Mouse (Mus musculus) c-Kit-negative CD71-positive TER-119-positive erythroid progenitor cells, embryonic 14.5 days (primary cell): Measurements from ENCODE around the gene Ntm.

Experiments used
- DNase-seq: peaks from one replicate; pipeline ENCODE4 v3.0.0-alpha.2; 2013; ENCODE audit warnings: low read depth, low spot score

Ntm gene

GRCm38 (mm10) chr9:29884062-29884461, 78.9 kb downstream of the Ntm start:
- DNase-seq: no peak

DNA sequence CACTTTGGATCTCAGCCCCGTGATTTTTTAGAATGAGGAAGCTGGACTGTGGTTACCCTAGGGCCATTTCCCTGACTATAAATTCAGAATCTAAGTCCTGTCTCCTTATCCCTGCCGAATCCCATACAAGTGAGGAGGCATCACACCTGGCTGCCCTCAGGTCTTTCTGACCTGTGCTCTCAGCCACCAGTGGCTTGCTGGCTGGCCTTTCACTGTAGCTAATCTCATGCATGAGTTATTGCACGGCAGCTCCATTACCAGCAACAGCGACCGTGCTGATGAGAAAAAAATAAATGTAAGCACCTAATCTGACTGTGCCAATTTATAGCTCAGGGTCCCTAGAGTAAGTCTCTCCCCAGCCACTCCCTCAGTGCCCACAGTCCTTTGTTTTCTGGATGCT, 81.3 kb downstream of the Ntm start:
- DNase-seq: no peak

GRCm38 (mm10) chr9:29877583-29877982, 85.4 kb downstream of the Ntm start:
- no peak for DNase-seq

- DNase-seq: no peak
Measured at GRCm38 (mm10) chr9:29867746-29868145, 95.2 kb downstream of the Ntm start.

DNA sequence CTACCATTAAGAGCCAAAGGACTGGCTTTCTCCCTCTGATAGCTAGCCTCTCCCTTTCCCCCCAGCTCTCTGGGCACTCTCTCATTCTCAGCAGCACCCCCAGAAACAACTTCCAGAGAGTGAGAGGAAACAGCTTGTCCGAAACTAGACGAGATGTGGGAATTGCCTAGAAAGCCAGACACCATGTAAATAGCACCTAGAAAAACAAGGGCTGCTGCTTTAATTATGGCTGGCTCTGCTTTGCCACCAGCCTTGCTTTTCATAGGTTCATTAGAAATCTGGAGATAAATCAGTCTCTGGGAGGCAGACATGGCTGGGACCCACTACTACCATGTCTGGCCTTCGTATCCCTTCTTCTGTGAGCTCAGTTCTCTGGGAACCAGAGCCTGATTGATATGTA, 96.1 kb downstream of the Ntm start:
- DNase-seq: no peak

- no peak for DNase-seq
Measured at GRCm38 (mm10) chr9:29866101-29866500, 96.8 kb downstream of the Ntm start.

- no peak for DNase-seq
Measured at GRCm38 (mm10) chr9:29865502-29865901, 97.4 kb downstream of the Ntm start.

DNA sequence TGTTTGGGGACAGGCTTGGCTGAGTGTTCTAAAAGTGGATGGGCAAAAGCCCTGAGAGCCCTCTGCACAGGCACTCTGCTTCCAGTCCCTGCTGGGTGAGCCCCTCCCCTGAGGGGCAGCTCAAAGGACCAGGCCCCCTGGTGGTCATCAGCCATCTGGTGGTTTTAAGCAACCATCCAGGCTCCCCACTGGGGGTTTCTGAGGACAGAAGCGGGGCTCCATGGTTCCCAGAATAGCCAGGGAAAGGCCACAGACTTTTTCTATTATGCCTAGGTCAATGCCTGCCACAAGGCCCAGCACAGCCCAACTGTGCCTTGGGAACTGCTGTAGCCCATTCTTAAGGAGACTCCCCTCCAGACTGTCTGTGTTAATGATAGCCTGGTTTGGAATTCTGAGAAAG, 98.1 kb downstream of the Ntm start:
- no peak for DNase-seq

DNA sequence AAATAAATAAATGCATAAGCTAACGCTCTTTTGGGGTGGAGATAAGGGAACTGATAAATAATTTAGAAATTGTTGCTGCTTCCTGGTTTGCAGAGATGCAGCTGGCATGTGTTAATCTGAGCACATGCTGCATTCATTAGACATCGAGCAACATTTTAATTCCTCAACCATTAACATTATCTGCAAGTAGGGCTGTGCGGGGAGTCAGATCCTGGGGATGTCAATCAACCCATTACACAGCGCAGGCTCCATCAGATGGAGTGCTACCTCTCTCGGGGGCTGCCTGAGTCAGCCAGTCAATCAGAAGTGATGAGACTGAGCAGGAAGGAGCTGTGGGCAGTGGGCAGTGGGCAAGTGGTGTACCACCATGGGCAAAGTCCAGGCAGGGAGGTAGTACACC, 100.5 kb downstream of the Ntm start:
- DNase-seq: no peak

DNA sequence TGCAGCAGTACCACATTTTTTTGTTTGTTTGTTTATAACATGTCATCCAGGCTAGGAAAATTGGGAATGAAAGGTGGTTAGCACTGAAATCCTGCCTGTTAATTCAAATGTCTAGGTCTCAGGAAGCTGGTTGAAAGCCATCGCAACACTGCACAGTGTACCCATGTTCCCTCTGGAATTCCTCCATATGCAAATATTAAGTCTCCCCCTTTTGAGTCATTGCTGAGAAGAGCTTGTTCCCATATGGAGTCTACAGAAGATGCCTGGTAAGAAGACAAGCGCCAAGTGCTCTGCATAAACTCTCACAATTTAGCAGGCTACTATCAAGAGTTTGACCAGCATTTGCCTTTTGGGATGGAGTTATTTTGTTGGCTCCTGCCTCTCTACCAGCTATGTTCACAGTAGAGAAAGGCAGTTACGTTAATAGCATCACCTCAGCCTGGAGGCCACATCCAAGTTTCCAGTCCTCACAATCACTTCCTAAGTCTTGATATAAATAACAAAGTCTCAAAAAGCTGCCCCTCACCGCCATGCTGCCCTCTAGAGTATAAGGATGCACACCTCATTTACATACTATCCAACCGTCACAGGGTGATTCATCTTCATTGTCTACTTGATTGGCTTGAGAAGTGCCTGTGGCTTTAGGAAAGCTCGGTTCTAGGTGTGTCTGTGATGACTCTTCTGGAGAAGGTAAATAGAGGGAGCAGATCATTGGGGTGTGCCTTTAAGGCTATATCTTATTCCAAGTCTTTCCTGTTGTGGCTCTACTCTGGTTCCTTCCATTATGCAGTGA, 103.5 kb downstream of the Ntm start:
- no peak for DNase-seq

GRCm38 (mm10) chr9:29848735-29849455, 114.0 kb downstream of the Ntm start:
- DNase-seq: no peak

GRCm38 (mm10) chr9:29837344-29837743, 125.6 kb downstream of the Ntm start:
- DNase-seq: no peak

- no peak for DNase-seq
Measured at GRCm38 (mm10) chr9:29834911-29835310, 128.0 kb downstream of the Ntm start.

GRCm38 (mm10) chr9:29833781-29834180, 129.2 kb downstream of the Ntm start:
- DNase-seq: no peak

- DNase-seq: no peak
Measured at GRCm38 (mm10) chr9:29827240-29827660, 135.7 kb downstream of the Ntm start.

GRCm38 (mm10) chr9:29825236-29825635, 137.7 kb downstream of the Ntm start:
- no peak for DNase-seq

- DNase-seq: no peak
Measured at GRCm38 (mm10) chr9:29823716-29824115, 139.2 kb downstream of the Ntm start.

GRCm38 (mm10) chr9:29812685-29813084, 150.3 kb downstream of the Ntm start:
- DNase-seq: no peak

DNA sequence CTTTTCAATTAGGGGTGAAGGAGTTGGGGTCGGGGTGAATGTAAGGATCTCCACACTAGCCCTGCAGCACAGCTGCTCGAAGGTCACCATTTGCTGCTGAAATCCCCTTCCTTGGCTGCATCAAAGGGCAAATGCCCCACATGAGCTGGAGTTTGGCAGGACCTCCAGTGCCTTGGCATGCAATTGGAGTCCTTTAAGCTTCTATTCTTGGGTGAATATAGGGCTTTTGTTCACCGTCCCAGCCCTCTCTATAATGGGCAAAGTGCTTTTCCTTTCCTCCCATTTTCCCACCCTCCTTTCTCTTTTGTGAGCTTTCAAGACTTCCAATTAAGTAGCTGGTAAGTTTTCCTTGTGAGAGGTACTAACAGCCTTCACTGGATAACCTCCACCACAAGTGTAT, 156.2 kb downstream of the Ntm start:
- DNase-seq: no peak

GRCm38 (mm10) chr9:29804483-29804882, 158.5 kb downstream of the Ntm start:
- DNase-seq: no peak

DNA sequence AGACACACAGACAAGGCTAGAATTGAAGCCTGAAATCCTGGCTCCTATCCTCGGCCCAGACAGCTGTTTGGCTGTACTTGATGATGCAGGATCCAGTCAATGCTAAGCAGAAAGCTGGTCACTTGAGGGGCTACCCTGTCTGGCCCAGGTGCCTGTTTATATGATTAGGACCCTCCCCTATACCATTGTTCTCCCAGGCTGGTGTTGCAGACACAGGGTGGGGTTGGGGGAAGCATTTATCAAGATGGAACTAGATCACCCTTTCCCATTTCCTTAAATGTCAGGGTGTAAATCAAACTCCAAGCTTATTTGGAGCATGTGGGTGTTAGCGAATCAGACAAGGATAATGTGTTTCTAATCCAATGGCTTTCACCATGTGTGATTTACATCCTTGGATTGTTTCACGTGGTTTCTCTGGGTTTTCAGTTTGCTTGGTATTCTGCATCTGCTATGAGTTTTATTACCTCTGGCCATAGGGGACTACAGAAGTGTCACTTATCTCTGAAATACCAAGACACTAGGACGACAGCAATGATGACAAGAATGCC, 159.1 kb downstream of the Ntm start:
- DNase-seq: no peak

DNA sequence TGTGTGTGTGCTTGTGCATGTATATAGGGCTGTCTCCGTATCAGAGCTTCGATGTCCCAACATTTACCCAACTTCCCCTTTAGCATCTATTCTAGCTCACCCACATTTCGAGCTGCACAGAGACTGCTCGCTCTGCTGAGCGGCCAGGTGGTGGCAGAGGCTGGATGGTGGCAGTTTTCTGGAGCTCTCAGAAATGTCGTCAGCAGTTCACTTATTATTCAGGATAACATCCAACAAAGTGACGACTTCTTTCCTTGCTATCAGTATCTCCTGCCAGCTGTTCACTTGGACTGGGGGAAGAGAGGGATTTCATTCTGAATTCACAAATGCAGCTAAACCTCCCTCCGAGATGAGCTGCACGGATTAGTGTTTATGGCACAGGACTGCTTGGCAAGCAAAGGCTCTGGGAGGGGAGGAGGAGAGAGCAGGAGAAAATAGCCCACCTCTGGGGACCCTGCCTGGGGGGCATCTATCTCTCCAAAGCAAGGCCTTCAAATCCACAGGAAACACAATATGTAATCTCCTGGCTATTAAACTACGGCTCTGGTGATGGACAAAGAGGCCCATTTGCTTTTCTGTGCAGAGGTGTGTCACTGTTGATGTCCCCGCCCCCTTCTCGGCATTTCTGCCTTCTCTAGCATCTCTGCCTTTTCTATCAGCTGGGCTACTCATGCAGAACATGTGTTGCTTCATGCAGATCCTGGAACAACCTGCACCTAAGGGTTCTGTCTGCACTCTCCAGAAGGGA, 159.8 kb downstream of the Ntm start:
- DNase-seq: no peak
